Mouse (Mus musculus) MEL (cell line): ENCODE measurements around the gene S100pbp. TPM values are rescaled to one million over a fixed set of nuclear protein-coding genes. Genes with fewer than 3 reads are reported as not detected.

Experiments
- DNase-seq: peaks from one replicate; pipeline ENCODE4 v3.0.0; 2011; ENCODE audit warnings: low read depth, low spot score
- H3K27ac ChIP-seq: 2 replicates; pipeline ENCODE4 v1.5.1; 2012; ENCODE audit warnings: low read depth, mild to moderate bottlenecking, control low read depth, low read length, moderate library complexity; ENCODE audit not compliant: control insufficient read depth
- H3K27me3 ChIP-seq, 2 experiments: fragments of 150-350 bp in 1 of 2; sonication (generic) in 1 of 2; 2 replicates each; pipeline ENCODE4 v1.6.1; 2012; ENCODE audit warnings: low read length in 2 of 2, mild to moderate bottlenecking in 2 of 2, improper control_type of control experiment in 1 of 2, moderate library complexity in 1 of 2; ENCODE audit not compliant: insufficient read depth in 2 of 2, control insufficient read depth in 1 of 2
- H3K36me3 ChIP-seq, 2 experiments: 2 replicates each; pipeline ENCODE4 v1.6.1; 2012 to 2014; ENCODE audit warnings: low read length in 2 of 2, improper control_type of control experiment in 1 of 2, inconsistent platforms in 1 of 2, mild to moderate bottlenecking in 1 of 2; ENCODE audit not compliant: insufficient read depth in 2 of 2, control insufficient read depth in 1 of 2
- H3K4me1 ChIP-seq, 2 experiments: fragments of 150-350 bp in 1 of 2; sonication (generic) in 1 of 2; 2 replicates each; pipeline ENCODE4 v1.6.1; 2012; ENCODE audit warnings: low read length in 2 of 2, improper control_type of control experiment in 1 of 2, mild to moderate bottlenecking in 1 of 2; ENCODE audit not compliant: insufficient read depth in 2 of 2, control insufficient read depth in 1 of 2
- H3K4me3 ChIP-seq, 2 experiments: fragments of 150-350 bp in 1 of 2; sonication (generic) in 1 of 2; 2 replicates each; pipeline ENCODE4 v1.5.1; 2012; ENCODE audit warnings: low read depth in 2 of 2, low read length in 2 of 2, mild to moderate bottlenecking in 2 of 2, moderate library complexity in 2 of 2, control low read depth in 1 of 2, improper control_type of control experiment in 1 of 2; ENCODE audit not compliant: control insufficient read depth in 1 of 2, insufficient read depth in 1 of 2
- H3K79me2 ChIP-seq: 2 replicates; pipeline ENCODE4 v1.6.1; 2012; ENCODE audit warnings: mild to moderate bottlenecking, low read length, moderate library complexity; ENCODE audit not compliant: control insufficient read depth, poor library complexity, insufficient read depth
- H3K9ac ChIP-seq: 2 replicates; pipeline ENCODE4 v1.6.1; 2012; ENCODE audit warnings: low read depth, mild to moderate bottlenecking, control low read depth, low read length, moderate library complexity; ENCODE audit not compliant: control insufficient read depth, poor library complexity, severe bottlenecking
- H3K9me3 ChIP-seq: fragments of 150-350 bp; sonication (generic); replicated peaks from 2 replicates; pipeline ENCODE4 v1.6.1; 2012; ENCODE audit warnings: mild to moderate bottlenecking, low read length, improper control_type of control experiment, moderate library complexity; ENCODE audit not compliant: insufficient read depth
- BHLHE40 ChIP-seq: IDR thresholded peaks from 2 replicates; pipeline ENCODE4 v1.6.1; 2012; ENCODE audit warnings: low read depth, mild to moderate bottlenecking, inconsistent platforms, low read length, improper control_type of control experiment, borderline replicate concordance
- CHD1 ChIP-seq: IDR thresholded peaks from 2 replicates; pipeline ENCODE4 v1.6.1; 2012; ENCODE audit warnings: low read depth, mild to moderate bottlenecking, inconsistent platforms, low read length, improper control_type of control experiment
- E2F4 ChIP-seq: IDR thresholded peaks from 2 replicates; pipeline ENCODE4 v1.6.1; 2011; ENCODE audit warnings: low read depth, low read length, improper control_type of control experiment, borderline replicate concordance
- EP300 ChIP-seq, 2 experiments: IDR thresholded peaks; 2 replicates each; pipeline ENCODE4 v1.6.1; 2011; ENCODE audit warnings: improper control_type of control experiment in 2 of 2, low read length in 2 of 2, low read depth in 1 of 2, mild to moderate bottlenecking in 1 of 2
- GABPA ChIP-seq: IDR thresholded peaks from 2 replicates; pipeline ENCODE4 v1.6.1; 2012; ENCODE audit warnings: low read depth, mild to moderate bottlenecking, inconsistent platforms, low read length, improper control_type of control experiment, moderate library complexity
- HCFC1 ChIP-seq: IDR thresholded peaks from 2 replicates; pipeline ENCODE4 v1.6.1; 2012; ENCODE audit warnings: low read depth, mild to moderate bottlenecking, inconsistent platforms, low read length, improper control_type of control experiment, moderate library complexity
- MXI1 ChIP-seq: IDR thresholded peaks from 2 replicates; pipeline ENCODE4 v1.6.1; 2011; ENCODE audit warnings: mild to moderate bottlenecking, low read depth, low read length, improper control_type of control experiment
- NELFE ChIP-seq: IDR thresholded peaks from 2 replicates; pipeline ENCODE4 v1.6.1; 2011; ENCODE audit warnings: low read depth, low read length, improper control_type of control experiment
- POLR2AphosphoS2 ChIP-seq: IDR thresholded peaks from 2 replicates; pipeline ENCODE4 v1.6.1; 2011; ENCODE audit warnings: low read length, improper control_type of control experiment
- POLR2AphosphoS5 ChIP-seq: IDR thresholded peaks from 2 replicates; pipeline ENCODE4 v1.6.1; 2012; ENCODE audit warnings: low read depth, borderline replicate concordance, mild to moderate bottlenecking, inconsistent platforms, low read length, moderate library complexity, mixed read lengths
- RCOR1 ChIP-seq: IDR thresholded peaks from 2 replicates; pipeline ENCODE4 v1.6.1; 2012; ENCODE audit warnings: low read depth, mild to moderate bottlenecking, inconsistent platforms, low read length, improper control_type of control experiment
- SIN3A ChIP-seq: IDR thresholded peaks from 2 replicates; pipeline ENCODE4 v1.6.1; 2012; ENCODE audit warnings: low read length, improper control_type of control experiment, inconsistent platforms
- TBP ChIP-seq: IDR thresholded peaks from 2 replicates; pipeline ENCODE4 v1.8.0; 2011; ENCODE audit warnings: low read depth, low read length, improper control_type of control experiment
- TCF12 ChIP-seq: IDR thresholded peaks from 2 replicates; pipeline ENCODE4 v1.6.1; 2014; ENCODE audit warnings: low read depth, mild to moderate bottlenecking, inconsistent platforms, low read length, improper control_type of control experiment, moderate library complexity
- UBTF ChIP-seq: IDR thresholded peaks from 2 replicates; pipeline ENCODE4 v1.6.1; 2012; ENCODE audit warnings: low read depth, mild to moderate bottlenecking, inconsistent platforms, low read length, improper control_type of control experiment, moderate library complexity, borderline replicate concordance; ENCODE audit not compliant: insufficient read depth
- USF1 ChIP-seq: IDR thresholded peaks from 2 replicates; pipeline ENCODE4 v1.6.1; 2014; ENCODE audit warnings: low read depth, mild to moderate bottlenecking, inconsistent platforms, low read length, improper control_type of control experiment, moderate library complexity
- USF2 ChIP-seq, 2 experiments: IDR thresholded peaks; 2 replicates each; pipeline ENCODE4 v1.6.1; 2011 to 2012; ENCODE audit warnings: improper control_type of control experiment in 2 of 2, low read length in 2 of 2, borderline replicate concordance in 1 of 2, inconsistent platforms in 1 of 2, low read depth in 1 of 2, mild to moderate bottlenecking in 1 of 2; ENCODE audit not compliant: insufficient read depth in 1 of 2
- ZKSCAN1 ChIP-seq: IDR thresholded peaks from 2 replicates; pipeline ENCODE4 v1.6.1; 2012; ENCODE audit warnings: low read depth, mild to moderate bottlenecking, inconsistent platforms, low read length, improper control_type of control experiment, moderate library complexity
- ZNF384 ChIP-seq: IDR thresholded peaks from 2 replicates; pipeline ENCODE4 v1.6.1; 2012; ENCODE audit warnings: low read depth, mild to moderate bottlenecking, inconsistent platforms, low read length, improper control_type of control experiment
- polyA plus RNA-seq, 2 experiments: library from polyadenylated mRNA; stranded (reverse) in 1 of 2; unstranded in 1 of 2; fragments of >175 nt in 1 of 2; fragments of >200 nt in 1 of 2; gene quantifications; 2 replicates each; pipeline versions ENCODE4 v1.2.1 to v1.2.4; 2012; ENCODE audit warnings: low replicate concordance in 2 of 2, low read depth in 1 of 2; ENCODE audit not compliant: insufficient read length in 2 of 2, insufficient read depth in 1 of 2, missing spikeins in 1 of 2
- total RNA-seq: library from RNA; depleted of rRNA; stranded (reverse); fragments of 300-350 nt; gene quantifications from 2 replicates; pipeline ENCODE4 v1.2.3, GENCODE M21; 2012

S100pbp gene
- total and polyA plus RNA-seq, 3 experiments: 11.6 to 28.3 TPM; not detected in 1

GRCm38 (mm10) chr4:129107348-129107899 lies 82.1 kb downstream of the S100pbp start:
- no peak for TF ChIP-seq SIN3A
- no peak for TF ChIP-seq GABPA
- TF ChIP-seq EP300 (IDR thresholded peaks at IDR 0.05; ENCODE audit: low read depth in 1 of 2, low read length in 2 of 2): no peak
- TF ChIP-seq USF2 (IDR thresholded peaks at IDR 0.05; ENCODE audit: borderline replicate concordance in 1 of 2, insufficient read depth in 1 of 2, low read depth in 1 of 2, low read length in 2 of 2): no peak
- TF ChIP-seq MXI1: no peak
- TF ChIP-seq TCF12: no peak
- TF ChIP-seq ZKSCAN1: no peak
- no peak for TF ChIP-seq ZNF384
- no peak for TF ChIP-seq E2F4
- TF ChIP-seq, all 39 proteins: peak for 0
- no peaks in the 10 kb centered on the region for H3K9me3 ChIP-seq
- no peak for DNase-seq
- peaks cover 0 to 2% of the 10 kb centered on the region in 2 experiments; a peak in 1 of 4 replicates for H3K27me3 ChIP-seq
- H3K36me3 ChIP-seq: no peaks in the 10 kb centered on the region
- no peak overlapping the region for H3K27ac ChIP-seq
- no peak overlapping the region for H3K4me3 ChIP-seq
- H3K79me2 ChIP-seq: no peaks in the 10 kb centered on the region
- no peak overlapping the region for H3K9ac ChIP-seq
- no peaks in the 10 kb centered on the region for H3K4me1 ChIP-seq

GRCm38 (mm10) chr4:129106073-129106472 lies 83.5 kb downstream of the S100pbp start:
- TF ChIP-seq POLR2AphosphoS5: no peak
- no peak for TF ChIP-seq RCOR1
- no peak for TF ChIP-seq ZKSCAN1
- no peak for TF ChIP-seq USF2 (IDR thresholded peaks at IDR 0.05; ENCODE audit: borderline replicate concordance in 1 of 2, insufficient read depth in 1 of 2, low read depth in 1 of 2, low read length in 2 of 2)
- TF ChIP-seq CHD1: no peak
- no peak for TF ChIP-seq TBP
- TF ChIP-seq POLR2AphosphoS2: no peak
- no peak for TF ChIP-seq NELFE
- no peak for TF ChIP-seq ZNF384
- TF ChIP-seq USF1: no peak
- TF ChIP-seq UBTF: no peak
- no peak for TF ChIP-seq BHLHE40
- TF ChIP-seq HCFC1: no peak
- Histone ChIP-seq H3K27me3 (peaks cover 0 to 2% of the 10 kb centered on the region in 2 experiments; a peak in 1 of 4 replicates), H3K9ac (no peak overlapping the region), H3K4me1 (no peaks in the 10 kb centered on the region), H3K79me2 (no peaks in the 10 kb centered on the region), H3K9me3 (no peaks in the 10 kb centered on the region), H3K4me3 (no peak overlapping the region), H3K27ac (no peak overlapping the region), H3K36me3 (no peaks in the 10 kb centered on the region)
- no peak for DNase-seq
